Mouse (Mus musculus): ENCODE measurements around the gene Rfxap. TPM values are rescaled to one million over a fixed set of nuclear protein-coding genes. Genes with fewer than 3 reads are reported as not detected.

Rfxap gene
- polyA plus RNA-seq, 1 experiment: 24.3 TPM

GRCm38 (mm10) chr3:54756058-54756457 lies 51.5 kb downstream of the Rfxap start:
- no peak for TF ChIP-seq E2F4 (IDR thresholded peaks at IDR 0.05; ENCODE audit: insufficient read depth)
- no peak for TF ChIP-seq MAX (IDR thresholded peaks at IDR 0.05; ENCODE audit: low read depth)
- no peak for TF ChIP-seq POLR2AphosphoS2 (IDR thresholded peaks at IDR 0.05; ENCODE audit: insufficient read length, low read depth)
- no peak for TF ChIP-seq USF1 (IDR thresholded peaks at IDR 0.05; ENCODE audit: low read depth)
- TF ChIP-seq MYOG (IDR thresholded peaks at IDR 0.05; ENCODE audit: control insufficient read depth in 1 of 3, insufficient read depth in 1 of 3, insufficient read length in 2 of 3, low read depth in 2 of 3): no peak
- no peak for TF ChIP-seq SRF (IDR thresholded peaks at IDR 0.05; ENCODE audit: control insufficient read depth, insufficient read length, low read depth)
- no peak for TF ChIP-seq TCF3 (IDR thresholded peaks at IDR 0.05; ENCODE audit: insufficient read length, low read depth)
- TF ChIP-seq POLR2A (IDR thresholded peaks at IDR 0.05; ENCODE audit: insufficient read length, low read depth): no peak
- Histone ChIP-seq H3ac (ENCODE audit: control insufficient read depth, insufficient read length) (peak overlapping the region; percentile 6), H3K4me3 (peak overlapping the region; percentile 19), H3K4me2 (ENCODE audit: low read depth) (peak overlapping the region; percentile 99), H3K27me3 (ENCODE audit: control insufficient read depth, insufficient read depth, insufficient read length) (no peaks in the 10 kb centered on the region), H3K79me2 (ENCODE audit: control insufficient read depth, insufficient read depth) (no peaks in the 10 kb centered on the region), H3K36me3 (ENCODE audit: control insufficient read depth, insufficient read depth) (no peaks in the 10 kb centered on the region)

GRCm38 (mm10) chr3:54755145-54756041 lies 52.2 kb downstream of the Rfxap start, which contains the start of gene Smad9:
Smad9 (plus strand) TSS chr3:54755582.
- peak within 1 kb of the TSS; percentile 6 for H3ac ChIP-seq (ENCODE audit: control insufficient read depth, insufficient read length)
- H3K79me2 ChIP-seq (ENCODE audit: control insufficient read depth, insufficient read depth): no peaks in the 10 kb centered on the region
- no peaks in the 10 kb centered on the region for H3K36me3 ChIP-seq (ENCODE audit: control insufficient read depth, insufficient read depth)
- H3K27me3 ChIP-seq (ENCODE audit: control insufficient read depth, insufficient read depth, insufficient read length): no peaks in the 10 kb centered on the region
- H3K4me3 ChIP-seq: peak within 1 kb of the TSS; percentile 19
- peak within 1 kb of the TSS; percentile 99 for H3K4me2 ChIP-seq (ENCODE audit: low read depth)
- TF ChIP-seq MYOD1 (IDR thresholded peaks at IDR 0.05; ENCODE audit: control insufficient read depth in 1 of 3, insufficient read length in 2 of 3, low read depth in 2 of 3) (peak in 1 of 3 experiments; percentile 1), MAX (IDR thresholded peaks at IDR 0.05; ENCODE audit: low read depth) (no peak)

- Histone ChIP-seq H3K79me2 (ENCODE audit: control insufficient read depth, insufficient read depth) (no peaks in the 10 kb centered on the region), H3K27me3 (ENCODE audit: control insufficient read depth, insufficient read depth, insufficient read length) (no peaks in the 10 kb centered on the region), H3K4me3 (no peak overlapping the region), H3K4me2 (ENCODE audit: low read depth) (no peak overlapping the region), H3ac (ENCODE audit: control insufficient read depth, insufficient read length) (no peak overlapping the region), H3K36me3 (ENCODE audit: control insufficient read depth, insufficient read depth) (peaks cover 6% of the 10 kb centered on the region)
- no peak for TF ChIP-seq TCF12 (IDR thresholded peaks at IDR 0.05; ENCODE audit: insufficient read depth, poor library complexity, severe bottlenecking)
- TF ChIP-seq REST (IDR thresholded peaks at IDR 0.05; ENCODE audit: insufficient read depth, insufficient read length): no peak
- no peak for TF ChIP-seq SRF (IDR thresholded peaks at IDR 0.05; ENCODE audit: control insufficient read depth, insufficient read length, low read depth)
- no peak for TF ChIP-seq POLR2AphosphoS2 (IDR thresholded peaks at IDR 0.05; ENCODE audit: insufficient read length, low read depth)
- no peak for TF ChIP-seq POLR2A (IDR thresholded peaks at IDR 0.05; ENCODE audit: insufficient read length, low read depth)
- TF ChIP-seq MYOG (IDR thresholded peaks at IDR 0.05; ENCODE audit: control insufficient read depth in 1 of 3, insufficient read depth in 1 of 3, insufficient read length in 2 of 3, low read depth in 2 of 3): no peak
- TF ChIP-seq CEBPB (IDR thresholded peaks at IDR 0.05; ENCODE audit: insufficient read depth, poor library complexity, severe bottlenecking): no peak
- TF ChIP-seq E2F4 (IDR thresholded peaks at IDR 0.05; ENCODE audit: insufficient read depth): no peak
- TF ChIP-seq MYOD1 (IDR thresholded peaks at IDR 0.05; ENCODE audit: control insufficient read depth in 1 of 3, insufficient read length in 2 of 3, low read depth in 2 of 3): no peak
- TF ChIP-seq USF1 (IDR thresholded peaks at IDR 0.05; ENCODE audit: low read depth): no peak
- no peak for TF ChIP-seq TCF3 (IDR thresholded peaks at IDR 0.05; ENCODE audit: insufficient read length, low read depth)
- TF ChIP-seq MAX (IDR thresholded peaks at IDR 0.05; ENCODE audit: low read depth): no peak
Measured at GRCm38 (mm10) chr3:54753411-54753810, 54.2 kb downstream of the Rfxap start.

Other genes starting within 250 kb of the Rfxap start
- gene Supt20, start 115.0 kb downstream of the Rfxap start, polyA plus RNA-seq (2012; fragmentation: generic; extraction: Trizol): 13.0 TPM
- gene Gm21958, start 93.4 kb downstream of the Rfxap start, polyA plus RNA-seq (2012; fragmentation: generic; extraction: Trizol): not detected
- 35.9 TPM for gene Exosc8, start 72.4 kb downstream of the Rfxap start, polyA plus RNA-seq (2012; fragmentation: generic; extraction: Trizol)
- gene Alg5, start 72.3 kb downstream of the Rfxap start, polyA plus RNA-seq (2012; fragmentation: generic; extraction: Trizol): 41.5 TPM
- 0.12 TPM for gene Smad9, start 52.2 kb downstream of the Rfxap start, polyA plus RNA-seq (2012; fragmentation: generic; extraction: Trizol)
- not detected for gene Sertm1, start 108.1 kb upstream of the Rfxap start, polyA plus RNA-seq (2012; fragmentation: generic; extraction: Trizol)
- gene Ccna1, start 247.7 kb upstream of the Rfxap start, polyA plus RNA-seq (2012; fragmentation: generic; extraction: Trizol): not detected

Measured in myocyte (in vitro differentiated cells).